Mouse (Mus musculus) midbrain, embryonic 16.5 days (tissue): ENCODE results near the gene Tmem184a. TPM values are rescaled to one million over a fixed set of nuclear protein-coding genes. Genes with fewer than 3 reads are reported as not detected.

Experiments
- ATAC-seq: fragments of 200-750 bp; cut with Nextera tagmentation; 2 replicates; pipeline ENCODE4 v1.8.0; 2017; ENCODE audit warnings: moderate TSS enrichment
- H3K27ac ChIP-seq: fragments of 300-500 bp; sonication (generic); 2 replicates; pipeline ENCODE4 v1.5.1; 2014; ENCODE audit warnings: mild to moderate bottlenecking, low read length, mixed read lengths
- H3K27me3 ChIP-seq: fragments of 300-500 bp; sonication (generic); 2 replicates; pipeline ENCODE4 v1.6.1; 2014; ENCODE audit warnings: low read depth, low read length, mixed read lengths; ENCODE audit not compliant: control insufficient read depth, insufficient read depth
- H3K36me3 ChIP-seq: fragments of 300-500 bp; sonication (generic); 2 replicates; pipeline ENCODE4 v1.6.1; 2014; ENCODE audit warnings: mild to moderate bottlenecking, low read length, moderate library complexity, mixed read lengths; ENCODE audit not compliant: control insufficient read depth, insufficient read depth
- H3K4me1 ChIP-seq: fragments of 300-500 bp; sonication (generic); 2 replicates; pipeline ENCODE4 v1.6.1; 2014; ENCODE audit warnings: mild to moderate bottlenecking, low read length, mixed read lengths; ENCODE audit not compliant: control insufficient read depth, insufficient read depth
- H3K4me2 ChIP-seq: fragments of 300-500 bp; sonication (generic); 2 replicates; pipeline ENCODE4 v1.6.1; 2014; ENCODE audit warnings: mild to moderate bottlenecking, low read length, mixed read lengths
- H3K4me3 ChIP-seq: fragments of 300-500 bp; sonication (generic); 2 replicates; pipeline ENCODE4 v1.5.1; 2014; ENCODE audit warnings: low read depth, mild to moderate bottlenecking, low read length, moderate library complexity, mixed read lengths
- H3K9ac ChIP-seq: fragments of 300-500 bp; sonication (generic); 2 replicates; pipeline ENCODE4 v1.6.1; 2014; ENCODE audit warnings: low read depth, low read length, mixed read lengths
- H3K9me3 ChIP-seq: fragments of 300-500 bp; sonication (generic); replicated peaks from 2 replicates; pipeline ENCODE4 v1.6.1; 2014; ENCODE audit warnings: mild to moderate bottlenecking, low read length, mixed read lengths; ENCODE audit not compliant: control insufficient read depth, poor library complexity, severe bottlenecking
- WGBS: fragments of 180-500 bp; shearing (Covaris S2); extraction: QIAGEN DNeasy Blood & Tissue Kit; methylation state at CpG from one replicate; pipeline ENCODE4 v1.1.7; 2014; 5-methylcytosine and 5-hydroxymethylcytosine counted together
- polyA plus RNA-seq: library from polyadenylated mRNA; unstranded; fragments of >200 nt; fragmentation: Nextera tagmentation; extraction: Ambion mirVana; gene quantifications from 2 replicates; pipeline ENCODE4 v1.2.1, GENCODE M21; 2015

Tmem184a gene
- polyA plus RNA-seq, 1 experiment from 2014 or later, result 0.09 TPM

GRCm38 (mm10) chr5:139805924-139806323, 13.8 kb downstream of the Tmem184a start:
- Histone ChIP-seq H3K36me3 (peaks cover 2% of the 10 kb centered on the region; the same call in 1 of the 2 replicates), H3K27me3 (no peaks in the 10 kb centered on the region), H3K4me2 (no peak overlapping the region), H3K9ac (no peak overlapping the region), H3K4me1 (no peaks in the 10 kb centered on the region), H3K4me3 (no peak overlapping the region), H3K9me3 (no peaks in the 10 kb centered on the region), H3K27ac (no peak overlapping the region)
- WGBS, result 91% methylated on average over 8 of the region's 8 CpGs
- no peak for ATAC-seq

GRCm38 (mm10) chr5:139804573-139805111, 15.1 kb downstream of the Tmem184a start:
- H3K27ac ChIP-seq, result no peak overlapping the region
- no peak overlapping the region for H3K4me3 ChIP-seq
- WGBS, result 93% methylated on average over 11 of the region's 11 CpGs
- H3K9ac ChIP-seq, result no peak overlapping the region
- no peaks in the 10 kb centered on the region for H3K9me3 ChIP-seq
- H3K4me2 ChIP-seq, result no peak overlapping the region
- no peak for ATAC-seq
- H3K4me1 ChIP-seq, result no peaks in the 10 kb centered on the region; the same call in 1 of the 2 replicates
- no peaks in the 10 kb centered on the region for H3K27me3 ChIP-seq
- peaks cover 8% of the 10 kb centered on the region; the same call in 1 of the 2 replicates for H3K36me3 ChIP-seq

GRCm38 (mm10) chr5:139804107-139804551, 15.6 kb downstream of the Tmem184a start:
- H3K27me3 ChIP-seq, result no peaks in the 10 kb centered on the region
- peaks cover 8% of the 10 kb centered on the region; the same call in 1 of the 2 replicates for H3K36me3 ChIP-seq
- H3K27ac ChIP-seq, result no peak overlapping the region
- H3K4me1 ChIP-seq, result peaks cover 5% of the 10 kb centered on the region
- no peaks in the 10 kb centered on the region for H3K9me3 ChIP-seq
- 6% methylated on average over 6 of the region's 6 CpGs for WGBS
- no peak overlapping the region for H3K9ac ChIP-seq
- H3K4me3 ChIP-seq, result no peak overlapping the region
- ATAC-seq, result no peak
- H3K4me2 ChIP-seq, result no peak overlapping the region

DNA sequence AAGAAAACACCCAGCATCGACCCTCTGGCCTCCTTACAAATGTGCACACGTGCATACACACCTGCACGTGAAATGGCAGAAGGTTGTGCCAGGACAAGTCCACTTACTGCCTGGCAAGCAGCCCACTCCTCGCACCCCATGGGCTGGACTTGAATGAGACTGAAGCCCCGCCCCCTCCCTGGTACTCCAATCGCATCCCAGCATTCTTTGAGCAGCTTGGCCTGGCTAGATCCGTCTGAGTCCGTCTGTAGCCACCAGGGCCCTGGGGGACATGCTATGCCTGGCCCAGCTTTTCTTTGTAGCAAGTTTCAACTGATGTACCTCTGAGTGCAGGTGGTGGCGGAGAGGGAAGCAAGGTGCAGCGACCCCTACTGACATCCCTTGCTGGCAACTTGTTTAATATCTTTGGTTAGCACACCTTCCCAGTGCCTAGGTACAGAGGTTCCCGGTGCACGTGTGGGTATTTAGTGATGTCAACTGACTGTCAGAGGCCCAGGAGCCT, 16.1 kb downstream of the Tmem184a start:
- Histone ChIP-seq H3K27me3 (no peaks in the 10 kb centered on the region), H3K9me3 (no peaks in the 10 kb centered on the region), H3K9ac (no peak overlapping the region), H3K36me3 (peaks cover 8% of the 10 kb centered on the region; the same call in 1 of the 2 replicates), H3K4me2 (peak overlapping the region; percentile 12; the same call in 1 of the 2 replicates), H3K27ac (no peak overlapping the region), H3K4me3 (no peak overlapping the region), H3K4me1 (peaks cover 9% of the 10 kb centered on the region)
- 8% methylated on average over 12 of the region's 12 CpGs for WGBS
- ATAC-seq, result no peak; the same call in 1 of the 2 replicates

- peaks cover 8% of the 10 kb centered on the region; the same call in 1 of the 2 replicates for H3K36me3 ChIP-seq
- no peak overlapping the region for H3K4me3 ChIP-seq
- ATAC-seq, result no peak
- peaks cover 14% of the 10 kb centered on the region for H3K4me1 ChIP-seq
- no peaks in the 10 kb centered on the region for H3K27me3 ChIP-seq
- WGBS, result 78% methylated on average over 8 of the region's 8 CpGs
- no peaks in the 10 kb centered on the region for H3K9me3 ChIP-seq
- H3K27ac ChIP-seq, result no peak overlapping the region
- no peak overlapping the region for H3K9ac ChIP-seq
- no peak overlapping the region for H3K4me2 ChIP-seq
Measured at GRCm38 (mm10) chr5:139803165-139803564, 16.6 kb downstream of the Tmem184a start.

DNA sequence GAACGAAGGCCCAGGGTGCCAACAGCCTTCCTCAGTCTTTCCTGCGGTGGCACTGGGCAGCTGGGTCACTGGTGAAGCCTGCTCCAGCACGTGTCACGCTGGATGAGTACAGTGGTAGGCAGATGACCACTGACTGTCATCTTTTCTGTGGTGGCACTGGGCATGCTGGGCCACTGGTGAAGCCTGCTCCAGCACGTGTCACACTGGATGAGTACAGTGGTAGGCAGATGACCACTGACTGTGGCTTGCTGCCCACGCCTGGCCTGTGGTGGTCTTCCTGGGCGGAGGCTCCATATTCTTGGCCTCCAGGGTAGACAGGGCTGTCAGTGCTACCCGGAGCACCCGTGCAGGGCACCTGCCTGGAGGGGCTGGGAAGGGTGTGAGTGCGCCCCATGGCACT, 17.8 kb downstream of the Tmem184a start:
- WGBS, result 90% methylated on average over 10 of the region's 10 CpGs
- H3K27ac ChIP-seq, result no peak overlapping the region
- H3K9ac ChIP-seq, result no peak overlapping the region

DNA sequence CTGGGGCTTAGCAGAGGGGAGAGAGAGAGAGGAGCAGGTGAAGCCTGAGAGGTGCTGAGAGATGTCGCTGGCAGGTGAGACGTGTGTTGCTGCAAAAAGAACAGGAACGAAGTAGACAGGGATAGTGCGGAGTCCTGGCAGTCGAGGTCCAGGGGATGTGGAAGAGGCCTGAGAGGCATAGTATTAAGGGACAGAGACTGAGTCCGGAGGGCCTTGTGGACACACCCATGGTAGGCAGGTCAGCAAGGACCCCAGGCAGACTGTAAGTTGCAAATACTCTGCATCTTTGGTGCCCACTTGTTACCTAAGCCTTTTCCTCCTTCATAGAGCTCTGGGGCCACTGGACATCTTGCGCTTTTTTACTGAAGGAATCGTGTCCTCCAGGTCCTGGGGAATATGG, 18.5 kb downstream of the Tmem184a start:
- H3K27ac ChIP-seq, result no peak overlapping the region
- peaks cover 8% of the 10 kb centered on the region; the same call in 1 of the 2 replicates for H3K36me3 ChIP-seq
- no peak overlapping the region for H3K4me3 ChIP-seq
- peaks cover 31% of the 10 kb centered on the region for H3K4me1 ChIP-seq
- H3K4me2 ChIP-seq, result no peak overlapping the region
- 95% methylated on average over 8 of the region's 8 CpGs for WGBS
- H3K27me3 ChIP-seq, result no peaks in the 10 kb centered on the region
- H3K9ac ChIP-seq, result no peak overlapping the region
- no peaks in the 10 kb centered on the region for H3K9me3 ChIP-seq
- ATAC-seq, result no peak

More for the DNA sequence above, 17.8 kb downstream of the Tmem184a start:
- Histone ChIP-seq H3K9me3 (no peaks in the 10 kb centered on the region), H3K4me3 (no peak overlapping the region), H3K4me2 (no peak overlapping the region), H3K27me3 (no peaks in the 10 kb centered on the region), H3K36me3 (peaks cover 8% of the 10 kb centered on the region; the same call in 1 of the 2 replicates), H3K4me1 (peaks cover 27% of the 10 kb centered on the region)
- no peak for ATAC-seq

DNA sequence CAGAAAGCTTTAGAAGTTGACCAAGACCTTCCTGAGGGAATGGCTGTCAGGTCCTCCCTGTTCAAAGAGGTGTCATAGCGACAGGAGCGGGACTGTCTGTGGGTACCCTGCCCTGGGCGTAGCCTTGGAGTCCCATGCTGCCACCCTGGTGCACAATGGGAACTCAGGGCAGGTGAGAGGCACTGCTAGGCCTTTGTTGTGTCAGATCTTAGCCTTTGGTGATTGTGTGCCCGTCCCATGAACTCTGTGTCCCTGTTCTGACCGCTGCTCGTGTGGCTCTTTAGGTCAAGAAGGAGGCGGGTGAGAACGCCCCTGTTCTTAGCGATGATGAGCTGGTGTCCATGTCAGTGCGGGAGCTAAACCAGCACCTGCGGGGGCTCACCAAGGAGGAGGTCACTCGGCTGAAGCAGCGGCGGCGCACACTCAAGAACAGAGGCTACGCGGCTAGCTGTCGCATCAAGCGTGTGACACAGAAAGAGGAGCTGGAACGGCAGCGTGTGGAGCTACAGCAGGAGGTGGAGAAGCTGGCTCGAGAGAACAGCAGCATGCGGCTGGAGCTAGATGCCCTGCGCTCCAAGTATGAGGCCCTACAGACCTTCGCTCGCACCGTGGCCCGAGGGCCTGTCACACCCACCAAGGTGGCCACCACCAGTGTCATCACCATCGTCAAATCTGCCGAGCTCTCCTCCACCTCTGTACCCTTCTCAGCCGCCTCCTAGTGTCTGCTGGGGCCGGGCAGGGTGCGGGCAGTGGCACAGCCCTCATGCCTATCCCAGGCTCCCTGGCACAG, 19.7 kb downstream of the Tmem184a start:
- H3K4me3 ChIP-seq, result no peak overlapping the region
- no peak overlapping the region for H3K4me2 ChIP-seq
- H3K36me3 ChIP-seq, result peaks cover 8% of the 10 kb centered on the region; the same call in 1 of the 2 replicates
- no peaks in the 10 kb centered on the region for H3K9me3 ChIP-seq
- no peak for ATAC-seq
- no peak overlapping the region for H3K9ac ChIP-seq
- H3K4me1 ChIP-seq, result peaks cover 31% of the 10 kb centered on the region
- no peaks in the 10 kb centered on the region for H3K27me3 ChIP-seq
- 90% methylated on average over 33 of the region's 33 CpGs for WGBS
- no peak overlapping the region for H3K27ac ChIP-seq

- 91% methylated on average over 8 of the region's 9 CpGs for WGBS
- Histone ChIP-seq H3K4me3 (peak overlapping the region; percentile 44; the same call in 1 of the 2 replicates), H3K9ac (0 out of 2 replicates have a peak overlapping the region, but pooled peaks have one; percentile 14), H3K27me3 (no peaks in the 10 kb centered on the region), H3K9me3 (no peaks in the 10 kb centered on the region), H3K4me1 (peaks cover 31% of the 10 kb centered on the region), H3K4me2 (peak overlapping the region; percentile 84), H3K27ac (peak overlapping the region; percentile 95), H3K36me3 (peaks cover 8% of the 10 kb centered on the region; the same call in 1 of the 2 replicates)
- ATAC-seq, result no peak
Measured at GRCm38 (mm10) chr5:139799041-139799440, 20.7 kb downstream of the Tmem184a start.
